Mouse (Mus musculus) intestine, postnatal 0 days (tissue): ENCODE data around the gene Rora. TPM values are rescaled to one million over a fixed set of nuclear protein-coding genes. Genes with fewer than 3 reads are reported as not detected.

Experiments
- ATAC-seq: fragments of 200-750 bp; cut with Nextera tagmentation; 2 replicates; pipeline ENCODE4 v1.8.0; 2017; ENCODE audit warnings: mild to moderate bottlenecking, moderate TSS enrichment, moderate library complexity
- H3K27ac ChIP-seq: fragments of 300-500 bp; sonication (generic); 2 replicates; pipeline ENCODE4 v1.5.1; 2014; ENCODE audit warnings: mild to moderate bottlenecking, low read depth, low read length, moderate library complexity
- H3K27me3 ChIP-seq: fragments of 300-500 bp; sonication (generic); replicated peaks from 2 replicates; pipeline ENCODE4 v1.6.1; 2014; ENCODE audit warnings: low read length, mixed read lengths; ENCODE audit not compliant: control insufficient read depth, insufficient read depth
- H3K36me3 ChIP-seq: fragments of 300-500 bp; sonication (generic); 2 replicates; pipeline ENCODE4 v1.6.1; 2014; ENCODE audit warnings: mild to moderate bottlenecking, moderate library complexity; ENCODE audit not compliant: control insufficient read depth, insufficient read depth
- H3K4me1 ChIP-seq: fragments of 300-500 bp; sonication (generic); replicated peaks from 2 replicates; pipeline ENCODE4 v1.6.1; 2014; ENCODE audit warnings: antibody characterized with exemption, low read length, mixed read lengths; ENCODE audit not compliant: control insufficient read depth, insufficient read depth
- H3K4me2 ChIP-seq: fragments of 300-500 bp; sonication (generic); replicated peaks from 2 replicates; pipeline ENCODE4 v1.6.1; 2014; ENCODE audit warnings: low read depth, mild to moderate bottlenecking, moderate library complexity
- H3K4me3 ChIP-seq: fragments of 300-500 bp; sonication (generic); 2 replicates; pipeline ENCODE4 v1.5.1; 2014; ENCODE audit warnings: low read depth, low read length
- H3K9ac ChIP-seq: fragments of 300-500 bp; sonication (generic); 2 replicates; pipeline ENCODE4 v1.6.1; 2014; ENCODE audit warnings: mild to moderate bottlenecking, low read depth, low read length
- H3K9me3 ChIP-seq: fragments of 300-500 bp; sonication (generic); 2 replicates; pipeline ENCODE4 v1.6.1; 2016; ENCODE audit warnings: mixed run types; ENCODE audit not compliant: control insufficient read depth
- CTCF ChIP-seq: sonication (generic); IDR thresholded peaks from 2 replicates; pipeline ENCODE4 v1.5.1; 2016; ENCODE audit warnings: low read depth, mild to moderate bottlenecking, control low read depth, antibody characterized with exemption, moderate library complexity
- WGBS: fragments of 180-500 bp; shearing (Covaris S2); extraction: QIAGEN DNeasy Blood & Tissue Kit; methylation state at CpG from one replicate; pipeline ENCODE4 v1.1.7; 2014; 5-methylcytosine and 5-hydroxymethylcytosine counted together
- polyA plus RNA-seq: library from polyadenylated mRNA; unstranded; fragments of >200 nt; fragmentation: Nextera tagmentation; extraction: Ambion mirVana; gene quantifications from 2 replicates; pipeline ENCODE4 v1.2.1, GENCODE M21; 2015

Gene Rora
- polyA plus RNA-seq, 1 experiment from 2014 or later = 4.7 TPM

- Histone ChIP-seq H3K9ac (no peak overlapping the region), H3K4me1 (no peaks in the 10 kb centered on the region), H3K36me3 (no peaks in the 10 kb centered on the region), H3K4me3 (no peak overlapping the region), H3K27ac (no peak overlapping the region), H3K9me3 (no peaks in the 10 kb centered on the region), H3K27me3 (no peaks in the 10 kb centered on the region), H3K4me2 (no peak overlapping the region)
- TF ChIP-seq CTCF = no peak
- no peak for ATAC-seq
- 34% methylated on average over 3 of the region's 3 CpGs for WGBS
Observed at GRCm38 (mm10) chr9:69224841-69225240, 571.3 kb downstream of the Rora start.

- WGBS = 52% methylated on average over 3 of the region's 3 CpGs
- no peaks in the 10 kb centered on the region for H3K27me3 ChIP-seq
Observed at GRCm38 (mm10) chr9:69226424-69226823, 572.8 kb downstream of the Rora start.

GRCm38 (mm10) chr9:69227806-69228205 is 574.2 kb downstream of the Rora start:
- no peaks in the 10 kb centered on the region for H3K4me1 ChIP-seq
- H3K4me2 ChIP-seq = no peak overlapping the region
- H3K27me3 ChIP-seq = no peaks in the 10 kb centered on the region
- no peaks in the 10 kb centered on the region for H3K36me3 ChIP-seq
- ATAC-seq = no peak
- no peak overlapping the region for H3K27ac ChIP-seq
- 78% methylated on average over 6 of the region's 6 CpGs for WGBS
- no peaks in the 10 kb centered on the region for H3K9me3 ChIP-seq
- H3K9ac ChIP-seq = no peak overlapping the region
- no peak overlapping the region for H3K4me3 ChIP-seq
- TF ChIP-seq CTCF = no peak

More at GRCm38 (mm10) chr9:69226424-69226823, 572.8 kb downstream of the Rora start:
- no peaks in the 10 kb centered on the region for H3K36me3 ChIP-seq
- no peaks in the 10 kb centered on the region for H3K9me3 ChIP-seq
- H3K4me2 ChIP-seq = no peak overlapping the region
- H3K27ac ChIP-seq = no peak overlapping the region
- ATAC-seq = no peak
- no peaks in the 10 kb centered on the region for H3K4me1 ChIP-seq
- TF ChIP-seq CTCF = no peak
- H3K4me3 ChIP-seq = no peak overlapping the region
- H3K9ac ChIP-seq = no peak overlapping the region

GRCm38 (mm10) chr9:69229935-69230334 is 576.3 kb downstream of the Rora start:
- Histone ChIP-seq H3K27ac (no peak overlapping the region), H3K9me3 (no peaks in the 10 kb centered on the region), H3K4me1 (no peaks in the 10 kb centered on the region), H3K36me3 (no peaks in the 10 kb centered on the region), H3K9ac (no peak overlapping the region), H3K4me2 (no peak overlapping the region), H3K27me3 (no peaks in the 10 kb centered on the region), H3K4me3 (no peak overlapping the region)
- WGBS = 73% methylated on average over 7 of the region's 7 CpGs
- no peak for TF ChIP-seq CTCF
- no peak for ATAC-seq

GRCm38 (mm10) chr9:69234526-69234925 is 580.9 kb downstream of the Rora start:
- H3K27me3 ChIP-seq = no peaks in the 10 kb centered on the region
- no peak overlapping the region for H3K27ac ChIP-seq
- WGBS = 61% methylated on average over 7 of the region's 7 CpGs
- H3K4me2 ChIP-seq = no peak overlapping the region
- TF ChIP-seq CTCF = no peak
- no peak overlapping the region for H3K9ac ChIP-seq
- no peaks in the 10 kb centered on the region for H3K36me3 ChIP-seq
- no peaks in the 10 kb centered on the region for H3K9me3 ChIP-seq
- no peaks in the 10 kb centered on the region for H3K4me1 ChIP-seq
- ATAC-seq = no peak
- no peak overlapping the region for H3K4me3 ChIP-seq

- Histone ChIP-seq H3K4me2 (no peak overlapping the region), H3K27ac (no peak overlapping the region), H3K9ac (no peak overlapping the region), H3K36me3 (no peaks in the 10 kb centered on the region), H3K4me1 (no peaks in the 10 kb centered on the region), H3K4me3 (no peak overlapping the region), H3K27me3 (no peaks in the 10 kb centered on the region), H3K9me3 (no peaks in the 10 kb centered on the region)
- TF ChIP-seq CTCF = no peak
- ATAC-seq = no peak
- WGBS = 65% methylated on average over 10 of the region's 10 CpGs
Observed at GRCm38 (mm10) chr9:69237316-69237715, 583.7 kb downstream of the Rora start.

- no peak overlapping the region for H3K27ac ChIP-seq
- H3K9ac ChIP-seq = no peak overlapping the region
- H3K4me2 ChIP-seq = no peak overlapping the region
- WGBS = 65% methylated on average over 6 of the region's 6 CpGs
- H3K36me3 ChIP-seq = no peaks in the 10 kb centered on the region
- H3K4me3 ChIP-seq = no peak overlapping the region
- no peaks in the 10 kb centered on the region for H3K4me1 ChIP-seq
- TF ChIP-seq CTCF = no peak
- no peak for ATAC-seq
- H3K9me3 ChIP-seq = no peaks in the 10 kb centered on the region
- no peaks in the 10 kb centered on the region for H3K27me3 ChIP-seq
Observed at GRCm38 (mm10) chr9:69242538-69242937, 589.0 kb downstream of the Rora start.
